Mouse (Mus musculus) erythroblast, embryonic 14.5 days (primary cell): ENCODE results near the gene Muc13.

Experiments
- GATA1 ChIP-seq: IDR thresholded peaks from 2 replicates; pipeline ENCODE4 v1.6.1; 2012; ENCODE audit warnings: low read length, inconsistent platforms, mixed read lengths
- TAL1 ChIP-seq: IDR thresholded peaks from 3 replicates; pipeline ENCODE4 v1.6.1; 2012; ENCODE audit warnings: low read length, inconsistent platforms, mixed read lengths

GRCm38 (mm10) chr16:33829842-33830511 lies 36.1 kb downstream of the Muc13 start:
- no peak for TF ChIP-seq GATA1
- TF ChIP-seq TAL1, result no peak
